Mouse (Mus musculus) Patski (cell line): ENCODE measurements at regions not wholly inside any gene's neighbourhood (a gene's known extent, or its start where the extent isn't known, plus 50 kb on each side); places are given as distances from the start of the nearest gene placed in this dataset.

Source experiments
- ATAC-seq: fragments of 100-300 bp; one replicate; pipeline ENCODE4 v1.8.0; 2021
- CTCF ChIA-PET: fragments of 350-600 bp; sonication (Branson Sonifier 250); formaldehyde crosslinking; loops from one replicate; lab custom pipeline; 2022; ENCODE audit warnings: inconsistent platforms; lab: Charles Lee
- POLR2A ChIA-PET: fragments of 350-600 bp; sonication (Branson Sonifier 250); formaldehyde crosslinking; loops from one replicate; lab custom pipeline; 2022; ENCODE audit warnings: antibody characterized with exemption, inconsistent platforms; lab: Charles Lee
- DNase-seq: peaks from one replicate; pipeline ENCODE4 v3.0.0-alpha.2; 2011; ENCODE audit warnings: low read depth, low spot score
- H3K27me3 ChIP-seq: fragments of 371-371 bp; one replicate; pipeline ENCODE4 v1.5.1; 2021
- CTCF ChIP-seq: fragments of 100-300 bp; IDR thresholded peaks from one replicate; pipeline ENCODE4 v1.5.1; 2021
- in situ Hi-C: fragments of 300-500 bp; cut with MboI; formaldehyde crosslinking; loops from 3 replicates; pipeline ENCODE4 v1.11.1; 2018; ENCODE audit warnings: low pct_unique_long_range_greater_than_20kb, mixed read lengths

- H3K27me3 ChIP-seq, result no peaks in the 10 kb centered on the region
- no peak for TF ChIP-seq CTCF
- ATAC-seq, result no peak
- POLR2A ChIA-PET, result no interaction called here
- no peak for DNase-seq
- CTCF ChIA-PET, result no interaction called here
- in situ Hi-C loops, result no loop called here
Observed at GRCm38 (mm10) chr9:57325962-57326361, 63.5 kb upstream of the 1700017B05Rik start.

- POLR2A ChIA-PET, result no interaction called here
- in situ Hi-C loops, result loop anchor here (10.0 kb wide), 1 partner anchor 1376 kb away; no protein-coding TSS in a partner anchor
- no peak for TF ChIP-seq CTCF
- ATAC-seq (no peak), DNase-seq (no peak)
- no peaks in the 10 kb centered on the region for H3K27me3 ChIP-seq
- CTCF ChIA-PET, result no interaction called here
Observed at GRCm38 (mm10) chr9:57319009-57319408, 56.6 kb upstream of the 1700017B05Rik start.

- no peak for ATAC-seq
- TF ChIP-seq CTCF, result no peak
- ChIA-PET POLR2A (no interaction called here), CTCF (interaction anchor here (1.1 kb wide), 1 partner anchor 10 kb away, joined by 3 read pairs; no protein-coding TSS in a partner anchor)
- H3K27me3 ChIP-seq, result no peaks in the 10 kb centered on the region
- no peak for DNase-seq
- in situ Hi-C loops, result loop anchor here (10.0 kb wide), 1 partner anchor 1377 kb away; no protein-coding TSS in a partner anchor
Observed at GRCm38 (mm10) chr9:57317531-57318201, 55.3 kb upstream of the 1700017B05Rik start.

- ATAC-seq (no peak), DNase-seq (no peak)
- H3K27me3 ChIP-seq, result no peaks in the 10 kb centered on the region
- in situ Hi-C loops, result loop anchor here (10.0 kb wide), 1 partner anchor 1380 kb away; no protein-coding TSS in a partner anchor
- ChIA-PET CTCF (no interaction called here), POLR2A (no interaction called here)
- no peak for TF ChIP-seq CTCF
Observed at GRCm38 (mm10) chr9:57315032-57315660, 52.7 kb upstream of the 1700017B05Rik start.

GRCm38 (mm10) chr9:57313876-57314275 is 51.5 kb upstream of the 1700017B05Rik start:
- CTCF ChIA-PET, result no interaction called here
- no peak for ATAC-seq
- no peak for TF ChIP-seq CTCF
- in situ Hi-C loops, result loop anchor here (10.0 kb wide), 1 partner anchor 1381 kb away; no protein-coding TSS in a partner anchor
- no peak for DNase-seq
- POLR2A ChIA-PET, result no interaction called here
- no peaks in the 10 kb centered on the region for H3K27me3 ChIP-seq

- ATAC-seq (no peak), DNase-seq (no peak)
- no peak for TF ChIP-seq CTCF
- POLR2A ChIA-PET, result no interaction called here
- CTCF ChIA-PET, result no interaction called here
- in situ Hi-C loops, result loop anchor here (10.0 kb wide), 1 partner anchor 1382 kb away; no protein-coding TSS in a partner anchor
- no peaks in the 10 kb centered on the region for H3K27me3 ChIP-seq
Observed at GRCm38 (mm10) chr9:57312521-57312920, 50.1 kb upstream of the 1700017B05Rik start.
